Mouse (Mus musculus): ENCODE measurements around the gene Ppm1g.

- TF ChIP-seq CTCF (IDR thresholded peaks at IDR 0.05; ENCODE audit: borderline replicate concordance, insufficient read depth, low read depth, low read length), result no peak
- no peak for TF ChIP-seq POLR2A (IDR thresholded peaks at IDR 0.05; ENCODE audit: borderline replicate concordance, insufficient read depth, low read length)
Measured at GRCm38 (mm10) chr5:31221304-31221945, 938 bp upstream of the Ppm1g start.
